Mouse (Mus musculus) embryonic facial prominence, embryonic 15.5 days (tissue): Measurements from ENCODE around the gene Plekhh2. TPM values are rescaled to one million over a fixed set of nuclear protein-coding genes. Genes with fewer than 3 reads are reported as not detected.

Source experiments
- ATAC-seq: fragments of 200-750 bp; cut with Nextera tagmentation; 2 replicates; pipeline ENCODE4 v1.8.0; 2017; ENCODE audit warnings: low read depth, moderate TSS enrichment; ENCODE audit not compliant: insufficient number of reproducible peaks, low FRiP score, low TSS enrichment
- H3K27ac ChIP-seq: fragments of 300-500 bp; sonication (generic); replicated peaks from 2 replicates; pipeline ENCODE4 v1.5.1; 2015; ENCODE audit warnings: mild to moderate bottlenecking, inconsistent platforms
- H3K27me3 ChIP-seq: fragments of 300-500 bp; sonication (generic); 2 replicates; pipeline ENCODE4 v1.6.1; 2015; ENCODE audit warnings: inconsistent platforms
- H3K36me3 ChIP-seq: fragments of 300-500 bp; sonication (generic); 2 replicates; pipeline ENCODE4 v1.6.1; 2015; ENCODE audit warnings: mild to moderate bottlenecking, inconsistent platforms
- H3K4me1 ChIP-seq: fragments of 300-500 bp; sonication (generic); 2 replicates; pipeline ENCODE4 v1.6.1; 2015; ENCODE audit warnings: inconsistent platforms
- H3K4me2 ChIP-seq: fragments of 300-500 bp; sonication (generic); replicated peaks from 2 replicates; pipeline ENCODE4 v1.6.1; 2015; ENCODE audit warnings: mild to moderate bottlenecking, inconsistent platforms
- H3K4me3 ChIP-seq: fragments of 300-500 bp; sonication (generic); replicated peaks from 2 replicates; pipeline ENCODE4 v1.5.1; 2015; ENCODE audit warnings: mild to moderate bottlenecking, inconsistent platforms
- H3K9ac ChIP-seq: fragments of 300-500 bp; sonication (generic); 2 replicates; pipeline ENCODE4 v1.6.1; 2015; ENCODE audit warnings: inconsistent platforms
- H3K9me3 ChIP-seq: fragments of 300-500 bp; sonication (generic); replicated peaks from 2 replicates; pipeline ENCODE4 v1.6.1; 2016; ENCODE audit warnings: inconsistent platforms
- WGBS: fragments of 180-500 bp; shearing (Covaris S2); methylation state at CpG from one replicate; pipeline ENCODE4 v1.1.7; 2015; 5-methylcytosine and 5-hydroxymethylcytosine counted together
- polyA plus RNA-seq: library from polyadenylated mRNA; unstranded; fragments of >200 nt; fragmentation: Nextera tagmentation; extraction: Ambion mirVana; gene quantifications from 2 replicates; pipeline ENCODE4 v1.2.1, GENCODE M21; 2015

The Plekhh2 gene
- polyA plus RNA-seq, result 8.9 and 9.5 TPM in 2 replicates

DNA sequence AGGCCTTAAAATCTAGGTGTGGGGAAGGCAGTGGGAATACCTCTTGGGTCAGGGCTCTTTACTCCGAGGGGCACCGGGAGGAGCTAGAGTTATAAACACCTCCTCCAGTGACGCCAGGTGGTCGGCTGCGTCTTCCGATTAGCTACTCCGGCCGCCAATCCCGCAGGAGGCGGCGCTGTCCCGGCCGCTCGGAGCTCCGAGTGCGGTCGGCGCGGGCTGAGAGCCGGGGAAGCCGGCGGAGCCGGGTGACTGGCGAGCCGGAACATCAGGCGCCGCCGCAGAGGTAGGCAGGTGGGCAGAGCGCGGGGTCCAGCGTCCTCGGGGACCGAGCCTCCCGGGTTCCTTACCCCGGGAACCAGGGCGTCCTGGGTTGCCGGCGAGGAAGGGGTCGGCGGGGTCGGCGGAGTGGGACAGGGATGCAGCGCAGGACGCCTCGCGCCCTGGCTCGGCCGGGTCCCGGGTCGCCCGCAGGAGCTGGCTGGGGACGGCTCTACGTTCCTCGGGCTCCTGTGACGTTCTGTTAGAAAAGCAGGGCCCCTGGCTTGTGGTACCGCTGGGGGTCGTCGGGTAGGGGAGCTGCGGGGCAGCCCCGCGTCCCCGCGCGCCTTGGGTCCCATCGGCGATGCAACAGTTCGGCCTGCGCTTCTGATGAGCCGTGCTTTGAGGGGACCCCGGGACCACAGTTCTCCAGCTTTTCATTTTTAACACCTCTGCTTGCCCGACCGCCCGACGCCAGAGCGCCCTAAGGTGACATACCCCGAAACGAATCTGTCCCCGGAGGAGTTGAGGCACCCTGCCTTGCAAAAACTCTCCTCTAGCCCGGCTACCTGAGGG lies at the start of gene Plekhh2:
TSS of gene Plekhh2 (plus strand) at position 214 of the 834 bp plus-strand sequence.
- H3K9me3 ChIP-seq, result no peaks in the 10 kb centered on the region

DNA sequence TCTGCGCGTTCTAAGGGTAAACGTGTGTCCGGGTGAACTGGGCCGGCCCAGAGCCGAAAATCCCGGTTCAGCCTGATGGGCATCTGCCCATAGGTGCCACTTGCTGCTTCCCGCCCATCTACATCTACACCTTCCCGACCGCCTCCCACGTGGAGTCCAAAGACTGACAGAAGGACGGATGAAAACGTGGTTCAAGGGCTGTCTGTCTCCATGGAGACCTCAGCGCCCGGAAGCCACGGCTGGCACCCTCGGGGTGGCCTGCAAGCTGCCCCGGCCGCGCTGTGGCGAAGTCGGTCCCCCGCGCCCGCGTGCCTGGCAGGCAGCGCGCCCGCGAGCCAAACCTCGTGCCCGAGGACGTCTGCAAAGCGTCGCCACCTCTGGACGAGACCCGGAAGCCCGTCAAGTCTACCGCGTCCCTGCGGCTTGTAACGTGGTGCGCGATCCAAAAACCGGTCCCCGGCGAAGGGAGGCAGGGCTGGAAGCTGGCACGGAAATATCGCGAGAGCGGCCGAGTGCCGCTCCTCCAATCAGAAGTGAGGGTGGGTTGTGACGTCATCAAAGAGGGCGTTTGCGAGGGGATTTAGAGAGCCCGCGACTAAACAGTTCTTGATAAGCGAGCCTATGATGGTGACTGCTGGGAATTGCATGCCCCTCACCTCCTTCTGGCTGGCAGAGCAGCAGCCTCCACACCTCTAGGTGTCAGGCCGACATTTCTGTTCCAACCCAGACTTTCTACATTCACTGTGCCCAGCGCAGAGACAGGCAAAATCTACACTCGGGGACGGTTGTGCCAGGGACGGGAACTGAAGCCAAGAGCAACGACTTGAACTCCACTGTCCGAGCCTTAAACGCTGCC lies 45.7 kb upstream of the Plekhh2 start, which contains the start of gene Thada:
TSS of gene Thada (minus strand) at position 453 of the 856 bp plus-strand sequence.
- Histone ChIP-seq H3K4me2 (peak within 1 kb of the TSS; percentile 81), H3K9ac (peak within 1 kb of the TSS; percentile 80), H3K27me3 (no peaks in the 10 kb centered on the region), H3K27ac (peak within 1 kb of the TSS; percentile 88), H3K4me1 (peaks cover 13% of the 10 kb centered on the region; the same call in 1 of the 2 replicates), H3K36me3 (peaks cover 7% of the 10 kb centered on the region), H3K4me3 (peak within 1 kb of the TSS; percentile 97), H3K9me3 (no peaks in the 10 kb centered on the region)
- WGBS, result under 1% methylated on average over 67 of the region's 67 CpGs
- ATAC-seq, result peak; percentile 97

More for the DNA sequence above, at the start of gene Plekhh2:
- Histone ChIP-seq H3K4me3 (peak within 1 kb of the TSS; percentile 83), H3K4me2 (peak within 1 kb of the TSS; percentile 67), H3K27me3 (no peaks in the 10 kb centered on the region), H3K27ac (peak within 1 kb of the TSS; percentile 86), H3K4me1 (peaks cover 24% of the 10 kb centered on the region), H3K9ac (peak within 1 kb of the TSS; percentile 63), H3K36me3 (no peaks in the 10 kb centered on the region)
- peak; percentile 89 for ATAC-seq
- WGBS, result under 1% methylated on average over 79 of the region's 79 CpGs

DNA sequence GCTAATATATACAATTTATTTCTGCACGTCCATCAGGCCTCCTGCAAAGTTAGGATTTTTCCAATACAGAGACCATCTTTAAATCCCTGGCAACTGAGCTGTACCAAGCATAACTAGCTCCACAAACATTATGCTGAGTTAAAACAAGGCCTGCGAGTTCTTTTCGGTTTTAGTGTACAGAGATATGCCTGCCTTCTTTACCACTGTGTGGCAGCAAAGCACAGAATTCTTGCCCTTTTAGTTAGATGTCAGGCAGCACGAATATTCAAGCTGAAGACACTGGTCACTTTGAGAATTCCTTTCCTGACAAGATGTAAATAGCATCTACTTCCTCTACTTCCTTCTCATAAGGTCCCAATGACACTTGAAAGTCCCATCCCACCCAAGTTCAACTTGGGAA lies 37.4 kb upstream of the Plekhh2 start:
- 44% methylated on average over 4 of the region's 4 CpGs for WGBS
- no peak for ATAC-seq

DNA sequence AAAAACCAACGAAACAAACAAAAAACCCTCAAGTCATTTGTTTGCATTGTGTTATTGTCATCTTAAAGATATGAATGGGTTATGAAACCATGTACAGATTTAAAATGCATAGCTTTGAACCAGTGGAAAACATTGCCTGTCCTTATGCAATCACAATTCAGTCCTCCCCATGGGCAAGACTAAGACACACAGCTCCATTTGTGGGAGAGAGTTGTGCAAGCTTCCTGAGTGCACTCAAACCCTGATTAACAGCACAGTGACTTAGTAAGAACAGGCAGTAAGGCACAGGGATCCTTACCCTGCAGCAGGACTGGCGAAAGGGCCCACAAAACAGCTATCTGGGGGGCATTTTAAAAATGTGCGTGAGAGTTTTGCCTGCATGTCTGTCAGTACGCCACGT lies 34.5 kb upstream of the Plekhh2 start:
- ATAC-seq, result no peak

More for the DNA sequence above, 37.4 kb upstream of the Plekhh2 start:
- H3K4me3 ChIP-seq, result no peak overlapping the region
- no peaks in the 10 kb centered on the region for H3K4me1 ChIP-seq
- H3K27me3 ChIP-seq, result no peaks in the 10 kb centered on the region
- no peaks in the 10 kb centered on the region for H3K36me3 ChIP-seq
- no peaks in the 10 kb centered on the region for H3K9me3 ChIP-seq
- H3K4me2 ChIP-seq, result no peak overlapping the region
- H3K9ac ChIP-seq, result no peak overlapping the region
- H3K27ac ChIP-seq, result no peak overlapping the region

DNA sequence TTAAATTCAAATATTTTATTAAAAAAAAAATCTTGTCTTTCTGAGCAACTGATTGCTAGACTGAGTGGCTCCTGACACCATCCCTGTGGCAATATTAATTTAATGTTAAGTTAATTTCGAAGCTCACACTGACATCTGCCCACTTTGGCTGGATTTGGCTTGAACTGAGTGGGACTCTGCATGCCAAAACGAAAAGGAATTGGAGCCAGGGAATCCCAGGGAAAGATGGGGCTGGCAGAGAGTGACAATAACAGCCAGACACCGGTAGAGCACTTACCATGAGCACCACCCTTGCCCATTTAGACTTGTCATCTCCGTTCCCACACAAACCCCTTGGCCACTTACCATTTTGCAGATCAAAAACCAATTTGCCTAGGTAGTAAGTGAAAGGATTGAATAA lies 33.4 kb upstream of the Plekhh2 start:
- H3K36me3 ChIP-seq, result no peaks in the 10 kb centered on the region
- no peaks in the 10 kb centered on the region for H3K4me1 ChIP-seq
- H3K27ac ChIP-seq, result no peak overlapping the region
- H3K27me3 ChIP-seq, result no peaks in the 10 kb centered on the region
- 78% methylated on average over 4 of the region's 4 CpGs for WGBS
- no peaks in the 10 kb centered on the region for H3K9me3 ChIP-seq
- ATAC-seq, result no peak
- no peak overlapping the region for H3K9ac ChIP-seq
- H3K4me3 ChIP-seq, result no peak overlapping the region
- H3K4me2 ChIP-seq, result no peak overlapping the region

More for the DNA sequence above, 34.5 kb upstream of the Plekhh2 start:
- Histone ChIP-seq H3K4me3 (no peak overlapping the region), H3K9ac (no peak overlapping the region), H3K27me3 (no peaks in the 10 kb centered on the region), H3K4me2 (no peak overlapping the region), H3K27ac (no peak overlapping the region), H3K4me1 (no peaks in the 10 kb centered on the region), H3K9me3 (no peaks in the 10 kb centered on the region), H3K36me3 (no peaks in the 10 kb centered on the region)
- WGBS, result 76% methylated on average over 5 of the region's 5 CpGs

DNA sequence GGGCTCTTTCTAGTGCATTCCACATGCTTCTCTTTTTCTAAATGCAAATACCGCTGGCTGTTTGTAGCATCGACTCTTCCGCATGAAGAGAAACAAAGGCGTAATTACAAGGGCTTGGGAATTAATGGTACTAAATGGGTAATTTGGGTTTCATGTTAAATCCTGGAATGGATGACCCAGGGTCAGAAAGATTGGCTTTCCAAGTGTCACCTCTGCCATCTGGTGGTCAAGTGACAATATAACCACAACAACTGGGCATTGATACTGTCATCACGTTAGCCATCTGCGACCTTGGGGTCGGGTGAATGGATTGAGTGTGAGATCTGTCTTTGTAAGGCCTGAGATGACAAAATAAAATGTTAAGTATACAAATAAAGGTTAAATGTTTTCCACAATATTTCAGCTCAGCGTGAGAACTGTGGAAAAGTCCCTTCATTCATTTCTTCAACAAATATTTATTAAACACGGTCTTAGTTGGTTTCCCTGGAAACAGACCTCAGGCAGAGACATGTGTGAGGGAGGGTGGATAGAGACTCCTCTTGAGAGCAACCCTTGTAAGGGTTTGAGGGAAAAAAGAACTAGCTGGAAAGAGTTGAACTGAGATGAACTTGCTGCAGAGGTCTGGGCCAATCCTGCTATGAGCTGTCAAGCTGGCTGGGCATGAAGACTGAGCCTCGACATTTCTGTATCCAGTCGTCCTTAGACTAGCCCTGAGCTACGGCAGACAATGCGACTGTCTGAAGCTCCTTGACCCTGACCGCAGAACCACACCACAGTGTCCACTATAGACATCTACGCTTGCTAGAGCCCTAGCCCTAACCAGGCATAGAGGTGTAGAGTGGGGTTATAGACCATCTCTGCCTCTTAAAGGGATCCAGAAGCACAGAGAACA lies 31.0 kb upstream of the Plekhh2 start:
- H3K4me1 ChIP-seq, result no peaks in the 10 kb centered on the region
- no peaks in the 10 kb centered on the region for H3K36me3 ChIP-seq
- ATAC-seq, result no peak
- no peak overlapping the region for H3K4me3 ChIP-seq
- no peaks in the 10 kb centered on the region for H3K9me3 ChIP-seq
- WGBS, result 46% methylated on average over 15 of the region's 15 CpGs
- H3K9ac ChIP-seq, result no peak overlapping the region
- H3K4me2 ChIP-seq, result no peak overlapping the region
- no peak overlapping the region for H3K27ac ChIP-seq
- H3K27me3 ChIP-seq, result no peaks in the 10 kb centered on the region

DNA sequence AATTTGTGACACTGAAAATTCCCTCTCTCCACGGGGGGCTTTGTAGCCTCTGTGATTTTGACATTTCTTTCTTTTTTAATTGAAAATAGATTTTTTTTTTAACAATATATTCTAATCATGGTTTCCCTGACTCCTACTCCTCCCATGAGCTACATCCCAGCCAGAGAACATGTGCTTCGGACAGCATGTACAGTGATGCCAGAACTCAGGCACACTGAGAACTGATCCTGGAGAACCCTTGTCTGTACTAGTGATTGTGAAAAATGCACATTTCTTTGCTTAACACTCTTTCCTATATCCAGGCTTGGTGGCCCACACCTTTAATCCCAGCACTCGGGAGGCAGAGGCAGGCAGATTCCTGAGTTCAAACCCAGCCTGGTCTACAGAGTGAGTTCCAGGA lies 28.9 kb upstream of the Plekhh2 start:
- no peak for ATAC-seq
- Histone ChIP-seq H3K36me3 (no peaks in the 10 kb centered on the region), H3K4me3 (no peak overlapping the region), H3K27me3 (no peaks in the 10 kb centered on the region), H3K27ac (no peak overlapping the region), H3K9me3 (no peaks in the 10 kb centered on the region), H3K4me1 (no peaks in the 10 kb centered on the region), H3K4me2 (no peak overlapping the region), H3K9ac (no peak overlapping the region)
- 81% methylated on average over 3 of the region's 3 CpGs for WGBS

DNA sequence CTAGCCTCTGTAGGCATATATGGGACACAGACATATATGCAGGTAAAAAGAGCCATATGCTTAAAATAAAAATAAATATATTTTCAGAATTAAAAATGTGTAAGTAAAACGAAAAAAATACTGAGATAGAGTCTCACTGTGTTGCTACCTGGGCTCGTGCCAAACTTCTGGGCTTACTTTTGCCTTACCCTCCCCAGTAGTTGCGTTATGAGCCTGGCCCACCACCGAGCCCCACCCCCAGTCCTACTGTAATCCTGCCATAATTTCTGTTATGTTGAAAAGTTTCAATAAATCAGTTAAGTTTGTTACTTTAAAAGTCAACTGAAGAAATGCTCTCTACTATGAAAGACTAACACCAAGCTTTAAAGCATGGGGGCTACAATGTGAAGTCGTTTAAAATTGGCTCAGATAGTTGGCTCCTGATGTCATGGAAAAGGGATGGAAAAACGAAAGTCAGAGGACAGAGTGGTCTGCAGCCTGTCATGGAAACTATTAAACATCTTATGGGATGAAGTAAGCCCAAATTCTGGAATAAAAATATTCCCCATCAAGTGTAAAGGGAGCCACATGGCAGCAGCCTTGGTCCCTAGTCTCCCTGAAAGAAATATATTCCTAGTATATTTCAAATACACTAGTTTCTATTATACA lies 27.9 kb upstream of the Plekhh2 start:
- no peak overlapping the region for H3K9ac ChIP-seq
- H3K9me3 ChIP-seq, result no peaks in the 10 kb centered on the region
- 57% methylated on average over 6 of the region's 6 CpGs for WGBS
- no peak overlapping the region for H3K4me2 ChIP-seq
- no peak for ATAC-seq
- no peak overlapping the region for H3K27ac ChIP-seq
- no peak overlapping the region for H3K4me3 ChIP-seq
- H3K4me1 ChIP-seq, result no peaks in the 10 kb centered on the region
- H3K36me3 ChIP-seq, result no peaks in the 10 kb centered on the region
- H3K27me3 ChIP-seq, result no peaks in the 10 kb centered on the region

DNA sequence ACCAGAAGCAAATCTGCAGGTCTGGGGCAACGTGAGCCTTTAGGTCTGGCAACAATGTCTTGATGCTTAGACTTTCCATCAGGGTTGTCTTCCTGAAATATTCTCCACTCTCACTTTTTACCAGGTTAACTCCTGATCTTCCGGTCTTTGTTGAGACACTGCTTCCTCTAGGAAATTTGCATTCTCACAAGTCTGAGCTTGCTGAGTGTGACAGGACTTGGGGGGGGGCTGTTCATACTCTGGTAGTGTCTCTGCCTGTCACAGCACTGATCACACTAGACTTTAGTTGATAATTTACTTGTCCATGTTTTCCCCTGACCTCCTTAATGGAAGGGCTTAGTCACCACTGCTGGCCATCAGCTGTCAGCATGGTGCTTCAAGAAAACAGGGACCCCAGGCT lies 24.3 kb upstream of the Plekhh2 start:
- no peak for ATAC-seq
- Histone ChIP-seq H3K9ac (no peak overlapping the region), H3K4me1 (no peaks in the 10 kb centered on the region), H3K4me2 (no peak overlapping the region), H3K36me3 (no peaks in the 10 kb centered on the region), H3K27me3 (no peaks in the 10 kb centered on the region), H3K27ac (no peak overlapping the region), H3K9me3 (no peaks in the 10 kb centered on the region), H3K4me3 (no peak overlapping the region)
- 68% methylated on average over 2 of the region's 2 CpGs for WGBS

DNA sequence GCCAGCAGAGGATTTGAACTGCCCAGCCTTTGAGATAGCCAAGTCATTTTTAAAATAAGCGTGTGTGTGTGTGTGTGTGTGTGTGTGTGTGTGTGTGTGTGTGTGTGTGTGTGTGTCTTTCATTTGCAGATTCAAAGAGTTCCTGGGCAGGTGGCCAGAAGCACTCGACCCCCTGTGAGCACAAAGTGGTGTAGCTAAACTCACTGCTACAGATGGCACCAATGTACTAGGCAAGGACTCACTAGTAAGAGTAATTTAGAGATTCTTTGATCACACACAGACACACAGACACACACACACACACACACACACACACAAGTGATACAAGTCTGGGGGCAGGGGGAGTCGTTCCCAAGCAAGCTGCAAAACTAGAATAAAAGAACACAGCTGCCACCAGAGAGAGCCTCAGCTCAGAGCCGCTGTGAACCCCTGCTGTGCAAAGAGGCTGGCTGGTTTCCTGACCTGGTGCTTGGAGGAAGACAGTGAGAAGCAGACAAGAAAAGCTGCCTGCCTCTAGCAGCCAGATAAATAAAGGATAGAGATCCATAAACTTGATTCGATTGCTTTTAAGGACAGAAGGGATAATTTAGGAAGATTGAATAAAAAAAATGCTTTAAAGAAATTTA lies 19.3 kb upstream of the Plekhh2 start:
- Histone ChIP-seq H3K27me3 (no peaks in the 10 kb centered on the region), H3K4me3 (no peak overlapping the region), H3K4me1 (no peaks in the 10 kb centered on the region), H3K27ac (no peak overlapping the region), H3K36me3 (no peaks in the 10 kb centered on the region), H3K9ac (no peak overlapping the region), H3K9me3 (no peaks in the 10 kb centered on the region), H3K4me2 (no peak overlapping the region)
- ATAC-seq, result no peak
- 38% methylated on average over 5 of the region's 5 CpGs for WGBS
